Mouse (Mus musculus): ENCODE results near the gene Rere.

GRCm38 (mm10) chr4:150474086-150474485 lies 192.6 kb downstream of the Rere start:
- no peak for TF ChIP-seq TCF12 (IDR thresholded peaks at IDR 0.05; ENCODE audit: low read depth, low read length)
- no peak for TF ChIP-seq JUND (IDR thresholded peaks at IDR 0.05; ENCODE audit: low read depth, low read length)
- no peak for TF ChIP-seq POLR2AphosphoS2 (IDR thresholded peaks at IDR 0.05; ENCODE audit: low read length)
- TF ChIP-seq CTCF (IDR thresholded peaks at IDR 0.05 in 2 of 3, conservative IDR thresholded peaks at IDR 0.05 in 1 of 3; ENCODE audit: control insufficient read depth in 1 of 3, insufficient read depth in 1 of 3, low read depth in 2 of 3, low read length in 3 of 3, poor library complexity in 1 of 3, severe bottlenecking in 1 of 3): no peak
- no peak for TF ChIP-seq MYC (IDR thresholded peaks at IDR 0.05; ENCODE audit: low read depth, low read length)
- no peak for TF ChIP-seq POLR2A (IDR thresholded peaks at IDR 0.05; ENCODE audit: control insufficient read depth in 1 of 2, insufficient read depth in 1 of 2, low read depth in 1 of 2, low read length in 2 of 2, poor library complexity in 1 of 2)
- TF ChIP-seq ZKSCAN1 (IDR thresholded peaks at IDR 0.05; ENCODE audit: low read depth, low read length): no peak

Measured in MEL (cell line).